Mouse (Mus musculus): ENCODE results near the gene Gm5861.
"Not testable (repeated sequence)": the region's sequence is repeated elsewhere in the genome, so short reads cannot be mapped to it uniquely, and the experiment has no call there.

Gm5861 gene

GRCm38 (mm10) chr5:11182772-11183171, at the start of gene Gm5861:
Gene Gm5861 (plus strand): TSS chr5:11183072.
- DNase-seq (ENCODE audit: low spot score): not testable (repeated sequence)

DNA sequence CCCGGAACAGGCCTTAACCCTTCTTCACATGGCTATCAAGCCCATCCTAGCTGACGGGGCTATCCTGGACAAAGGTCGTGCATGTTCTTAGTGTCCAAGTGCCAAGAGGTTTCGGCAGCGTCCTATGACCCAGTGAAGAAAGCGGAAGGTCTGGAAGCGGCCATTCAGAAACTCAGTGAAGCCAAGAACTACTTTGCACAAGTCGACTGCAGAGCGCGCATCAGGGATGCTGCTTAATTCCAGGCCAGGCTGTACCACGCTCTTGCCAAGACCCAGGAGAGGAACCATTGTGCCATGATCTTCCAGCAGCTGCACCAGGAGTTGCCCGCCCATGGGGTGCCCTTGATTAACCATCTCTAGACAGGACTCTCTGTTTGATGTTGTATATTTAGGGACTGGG, 44.8 kb upstream of the Gm5861 start:
- DNase-seq (ENCODE audit: low spot score): peak; percentile 2

Data from ovary, postnatal 36 days (tissue).